Mouse (Mus musculus): ENCODE data around the gene Stx8. TPM values are rescaled to one million over a fixed set of nuclear protein-coding genes. Genes with fewer than 3 reads are reported as not detected.

Stx8 gene
- total RNA-seq, 2 experiments from 2014 or later: 33.4 to 35.0 TPM

DNA sequence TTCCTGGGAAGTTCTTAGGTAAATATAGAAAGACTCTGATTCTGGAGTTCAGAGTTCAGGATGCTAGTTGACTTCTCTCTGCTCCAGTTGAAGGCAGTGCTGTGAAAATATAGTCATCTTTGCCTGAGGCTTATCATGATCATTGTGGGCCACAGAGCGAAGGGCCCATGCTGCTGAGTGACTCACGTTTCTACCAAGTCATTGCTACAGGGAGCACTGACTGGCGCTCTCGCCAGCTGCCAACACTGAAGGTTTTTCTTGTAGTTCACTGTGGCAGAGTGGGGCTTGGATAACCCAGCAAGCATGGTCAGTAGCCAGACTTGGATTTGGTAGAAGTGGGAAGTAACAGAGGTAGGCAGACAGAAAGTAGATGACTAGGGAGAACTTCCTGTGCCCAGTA lies 85.3 kb downstream of the Stx8 start:
- no peak for TF ChIP-seq CTCF (conservative IDR thresholded peaks at IDR 0.05)
- Histone ChIP-seq H3K4me3 (no peak overlapping the region), H3K27ac (no peak overlapping the region)
- DNase-seq (ENCODE audit: low spot score in 2 of 2): no peak

DNA sequence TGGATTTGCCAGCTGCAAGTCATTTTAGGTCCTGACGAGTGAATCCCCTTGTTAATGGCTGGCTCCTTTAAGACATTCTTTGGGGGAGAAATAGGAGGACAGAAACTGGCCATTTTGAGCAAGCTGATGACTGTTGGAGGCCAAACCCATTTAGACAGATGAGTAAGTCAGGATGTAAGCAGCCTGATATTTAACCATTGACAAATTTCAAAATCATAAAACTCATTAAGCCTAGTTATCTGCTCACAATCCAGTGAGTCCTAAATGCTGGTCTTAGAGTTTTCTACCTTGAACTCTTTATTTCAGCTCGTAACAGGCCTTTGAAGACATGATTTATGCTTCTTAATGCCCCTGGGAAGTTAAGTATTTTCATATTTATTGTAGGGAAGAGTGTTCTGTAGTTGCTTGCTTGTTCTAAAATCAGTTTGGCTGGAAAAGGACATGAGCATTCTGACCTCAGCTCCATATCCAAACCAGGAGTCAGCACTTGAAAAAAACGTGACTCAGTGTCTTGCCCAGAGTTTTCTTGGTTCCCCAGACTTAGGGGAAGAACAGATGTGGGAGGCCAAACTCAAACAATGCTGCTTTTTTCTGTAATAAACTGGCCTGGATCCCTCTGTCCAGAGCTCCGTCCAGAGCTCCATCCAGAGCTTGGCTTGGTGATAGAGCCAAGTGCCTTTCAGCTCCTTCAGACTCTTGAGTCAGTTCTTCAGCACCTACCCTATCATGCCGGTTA lies 92.6 kb downstream of the Stx8 start:
- Histone ChIP-seq H3K4me3 (no peak overlapping the region), H3K27ac (no peak overlapping the region)
- no peak for TF ChIP-seq CTCF (conservative IDR thresholded peaks at IDR 0.05)
- no peak for DNase-seq (ENCODE audit: low spot score in 2 of 2)

DNA sequence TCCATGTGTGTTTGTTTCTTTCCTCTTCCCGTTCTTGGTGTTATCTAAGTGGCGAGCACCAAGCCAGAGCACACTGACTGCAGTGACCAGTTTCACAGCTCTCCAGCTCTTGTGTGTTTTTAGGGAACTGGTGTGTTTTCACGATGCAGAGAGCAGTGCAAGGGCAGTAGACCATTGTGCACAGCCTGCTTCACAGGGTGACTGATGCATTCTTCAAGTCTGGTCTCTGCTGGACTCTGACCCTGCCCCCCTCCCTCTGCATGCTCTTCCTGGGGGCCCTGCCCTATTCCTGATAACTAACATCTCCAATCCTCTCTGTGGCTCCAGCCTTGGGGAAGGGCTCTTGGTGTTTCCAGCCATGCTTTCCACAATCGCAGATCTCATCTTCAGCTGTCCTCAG lies 94.7 kb downstream of the Stx8 start:
- Histone ChIP-seq H3K4me3 (no peak overlapping the region), H3K27ac (no peak overlapping the region)
- no peak for TF ChIP-seq CTCF (conservative IDR thresholded peaks at IDR 0.05)
- no peak for DNase-seq (ENCODE audit: low spot score in 2 of 2)

DNA sequence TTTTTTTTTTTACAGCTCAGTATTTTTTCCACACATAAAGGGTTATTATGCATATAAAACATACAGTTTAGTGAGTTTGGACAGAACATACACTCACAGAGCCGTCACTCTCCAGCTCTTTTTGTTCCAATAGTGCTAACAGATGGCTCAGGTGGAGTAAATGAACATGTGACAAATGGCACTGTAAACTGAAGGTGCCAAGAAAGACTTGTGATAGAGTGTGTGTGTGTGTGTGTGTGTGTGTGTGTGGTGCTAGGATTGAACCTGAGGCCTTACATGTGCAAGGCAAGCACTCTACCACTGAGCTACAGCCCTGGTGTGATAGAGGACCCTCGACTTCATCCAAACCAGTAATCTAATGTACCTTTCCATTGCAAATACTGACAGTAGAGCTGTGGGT lies 96.1 kb downstream of the Stx8 start:
- no peak overlapping the region for H3K4me3 ChIP-seq
- H3K27ac ChIP-seq: no peak overlapping the region
- TF ChIP-seq CTCF (conservative IDR thresholded peaks at IDR 0.05): no peak
- DNase-seq (ENCODE audit: low spot score in 2 of 2): no peak

DNA sequence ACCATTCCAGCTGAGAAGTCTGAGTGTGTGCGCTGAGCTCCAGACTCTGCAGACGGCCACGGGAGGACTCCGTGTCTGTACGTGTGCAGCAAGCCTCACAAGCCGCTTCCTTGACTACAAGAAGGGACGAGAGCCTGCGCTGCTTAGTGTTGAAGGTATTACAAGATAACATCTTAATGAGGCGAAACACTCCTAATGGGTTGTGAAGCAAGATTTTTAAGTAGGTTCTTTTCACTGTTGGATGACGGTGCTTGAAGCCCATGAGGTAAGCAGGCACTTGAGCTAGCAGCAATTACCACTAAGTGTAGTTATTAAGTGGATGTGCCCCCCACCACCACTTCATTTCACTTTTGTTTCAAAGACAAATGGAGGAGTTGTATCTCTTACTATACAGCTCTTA lies 101.8 kb downstream of the Stx8 start:
- no peak for DNase-seq (ENCODE audit: low spot score in 2 of 2)
- Histone ChIP-seq H3K27ac (no peak overlapping the region), H3K4me3 (no peak overlapping the region)
- TF ChIP-seq CTCF (conservative IDR thresholded peaks at IDR 0.05): no peak

DNA sequence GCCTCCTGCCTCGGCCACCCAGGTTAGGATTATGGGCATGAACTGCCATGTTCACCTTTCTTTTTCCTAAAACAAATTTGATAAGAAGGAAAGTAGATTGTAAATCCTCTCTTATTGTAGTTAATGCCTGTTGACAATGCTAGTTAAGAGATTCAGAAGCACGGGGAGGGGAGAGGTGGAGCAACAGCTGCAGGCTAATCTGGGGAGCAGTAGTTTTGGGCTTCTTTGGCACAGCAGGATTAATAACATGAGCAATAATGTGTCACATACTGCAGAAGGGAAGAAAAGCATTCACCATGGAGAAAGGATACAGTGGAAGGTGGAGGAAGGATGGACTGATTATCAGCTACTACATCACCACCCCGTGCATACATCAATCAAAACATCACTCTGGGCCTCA lies 104.1 kb downstream of the Stx8 start:
- no peak for TF ChIP-seq CTCF (conservative IDR thresholded peaks at IDR 0.05)
- DNase-seq (ENCODE audit: low spot score in 2 of 2): no peak
- Histone ChIP-seq H3K27ac (no peak overlapping the region), H3K4me3 (no peak overlapping the region)

DNA sequence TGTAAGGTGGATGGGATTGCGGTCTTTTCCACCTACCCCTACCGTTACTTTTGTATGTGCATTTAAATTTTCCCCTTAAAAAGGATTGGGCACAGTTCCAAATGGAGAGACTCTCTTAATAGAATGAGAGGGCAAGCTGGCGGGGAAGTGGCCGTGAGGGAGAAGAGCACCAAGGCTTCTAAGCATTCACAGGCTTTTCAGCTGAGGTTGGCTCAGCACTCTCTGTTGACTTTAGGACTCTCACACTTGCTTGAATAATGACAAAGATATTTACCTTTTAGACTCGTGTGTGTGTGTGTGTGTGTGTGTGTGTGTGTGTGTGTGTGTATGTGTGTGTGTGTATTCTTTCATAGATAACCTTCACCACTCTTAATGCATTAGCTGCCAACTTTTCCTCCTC lies 105.8 kb downstream of the Stx8 start:
- TF ChIP-seq CTCF (conservative IDR thresholded peaks at IDR 0.05): no peak

DNA sequence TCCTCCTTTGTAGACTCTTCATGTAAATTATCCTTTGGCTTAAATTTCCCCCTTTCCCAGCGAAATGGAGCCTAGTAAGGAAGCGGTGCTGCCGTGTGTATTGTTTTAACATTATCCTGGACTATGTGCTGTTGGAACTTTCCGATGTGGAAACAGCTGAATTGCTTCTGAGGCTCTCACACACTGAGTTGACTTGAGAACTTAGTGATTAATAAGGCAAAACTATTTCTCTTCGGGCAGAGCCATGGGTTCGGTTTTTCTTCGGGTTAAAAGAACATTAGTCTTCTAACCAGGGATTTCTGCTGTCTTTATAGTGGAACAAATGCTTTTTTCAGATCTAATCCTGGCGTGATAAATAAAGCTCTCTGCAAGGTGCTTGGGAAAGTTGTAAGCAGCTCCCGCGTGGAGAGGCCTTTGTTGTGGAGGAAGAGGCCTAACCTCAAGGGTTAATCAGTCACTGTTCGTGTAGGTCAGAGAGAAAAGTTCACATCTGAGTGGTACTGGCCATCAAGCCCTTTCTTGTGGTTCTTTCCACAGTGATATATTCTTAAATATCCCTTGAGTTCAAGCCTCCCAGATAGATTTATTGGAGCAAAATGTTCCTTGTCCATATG lies 106.7 kb downstream of the Stx8 start:
- Histone ChIP-seq H3K4me3 (no peak overlapping the region), H3K27ac (no peak overlapping the region)
- no peak for TF ChIP-seq CTCF (conservative IDR thresholded peaks at IDR 0.05)
- no peak for DNase-seq (ENCODE audit: low spot score in 2 of 2)

More for the DNA sequence above, 105.8 kb downstream of the Stx8 start:
- no peak overlapping the region for H3K27ac ChIP-seq
- DNase-seq (ENCODE audit: low spot score in 2 of 2): no peak
- no peak overlapping the region for H3K4me3 ChIP-seq

DNA sequence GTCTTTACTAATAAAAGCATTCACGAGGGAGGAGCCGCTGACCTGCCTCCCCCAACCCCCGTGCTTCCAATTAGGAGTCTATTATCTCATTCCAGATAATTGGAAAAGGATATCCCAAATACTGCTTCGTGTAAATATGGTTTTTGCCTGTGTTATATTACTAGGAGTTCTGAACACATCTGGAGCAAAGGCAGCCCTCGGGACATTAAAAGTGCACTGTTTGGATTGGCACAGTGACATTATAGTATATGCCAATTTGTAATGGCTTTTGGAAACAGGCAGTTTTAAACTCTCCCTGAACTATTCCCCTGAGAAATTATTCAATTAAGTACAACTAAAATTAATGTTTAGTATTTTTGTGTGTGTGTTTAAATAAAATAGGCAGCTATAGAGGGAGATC lies 108.7 kb downstream of the Stx8 start:
- no peak overlapping the region for H3K4me3 ChIP-seq
- no peak for TF ChIP-seq CTCF (conservative IDR thresholded peaks at IDR 0.05)
- no peak overlapping the region for H3K27ac ChIP-seq
- DNase-seq (ENCODE audit: low spot score in 2 of 2): no peak

DNA sequence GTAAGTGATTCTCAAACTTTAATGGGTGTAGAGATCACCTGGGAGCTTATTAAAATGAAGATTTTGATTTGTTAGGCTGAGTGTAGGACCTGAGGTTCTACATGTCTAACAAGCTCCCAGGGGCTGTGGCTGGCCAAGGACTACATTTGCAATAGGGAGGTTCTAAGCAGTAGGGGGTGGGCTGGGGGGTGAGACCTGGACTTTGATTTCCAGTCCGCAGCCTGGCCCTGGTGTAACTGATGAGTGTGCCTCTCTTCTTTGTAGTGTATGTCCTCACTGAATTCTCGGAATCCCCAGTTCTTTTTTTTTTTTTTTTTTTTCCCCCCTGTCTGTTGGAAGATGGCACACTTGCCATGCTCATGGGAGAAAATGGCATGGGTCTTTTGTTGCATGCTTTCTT lies 109.3 kb downstream of the Stx8 start:
- no peak overlapping the region for H3K27ac ChIP-seq
- DNase-seq (ENCODE audit: low spot score in 2 of 2): no peak
- no peak overlapping the region for H3K4me3 ChIP-seq
- no peak for TF ChIP-seq CTCF (conservative IDR thresholded peaks at IDR 0.05)

DNA sequence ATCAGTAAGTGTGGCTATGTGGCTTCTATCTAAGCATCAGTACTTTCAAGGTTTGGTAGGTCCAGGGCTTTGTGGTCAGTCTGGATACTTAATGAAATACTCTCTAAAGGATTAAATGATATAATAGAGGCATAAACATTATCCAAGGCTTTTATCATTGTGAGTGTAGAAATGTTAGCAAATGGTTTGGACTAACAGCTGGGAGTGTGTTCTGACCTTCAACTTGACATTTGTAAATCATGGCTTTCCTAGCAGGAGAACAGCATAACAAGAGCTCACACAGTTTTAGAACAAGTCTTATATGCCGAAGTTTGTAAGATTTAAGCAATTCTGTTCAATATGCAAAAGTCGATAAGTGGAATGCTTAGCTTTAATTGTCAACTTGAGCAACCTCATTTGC lies 113.8 kb downstream of the Stx8 start:
- no peak for DNase-seq (ENCODE audit: low spot score in 2 of 2)
- no peak for TF ChIP-seq CTCF (conservative IDR thresholded peaks at IDR 0.05)
- no peak overlapping the region for H3K27ac ChIP-seq
- no peak overlapping the region for H3K4me3 ChIP-seq

DNA sequence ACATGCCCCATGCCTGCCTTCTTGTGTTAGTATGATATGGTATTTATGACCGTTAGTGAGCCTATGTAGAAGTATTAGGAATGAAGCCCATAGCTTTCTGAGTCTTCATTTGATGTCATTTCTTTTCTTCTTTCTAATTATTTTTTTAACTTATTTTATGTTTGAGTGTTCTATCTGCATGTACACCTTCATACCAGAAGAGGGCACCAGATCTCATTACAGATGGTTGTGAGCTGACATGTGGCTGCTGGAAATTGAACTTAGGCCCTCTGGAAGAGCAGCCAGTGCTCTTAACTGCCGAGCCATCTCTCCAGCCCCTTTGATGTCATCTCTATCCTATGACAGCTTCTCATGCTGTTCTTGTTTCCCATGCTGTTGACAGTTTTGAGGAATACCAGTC lies 115.0 kb downstream of the Stx8 start:
- Histone ChIP-seq H3K27ac (no peak overlapping the region), H3K4me3 (no peak overlapping the region)
- DNase-seq (ENCODE audit: low spot score in 2 of 2): no peak
- TF ChIP-seq CTCF (conservative IDR thresholded peaks at IDR 0.05): peak; percentile 48; the same call in 1 of the 2 replicates

DNA sequence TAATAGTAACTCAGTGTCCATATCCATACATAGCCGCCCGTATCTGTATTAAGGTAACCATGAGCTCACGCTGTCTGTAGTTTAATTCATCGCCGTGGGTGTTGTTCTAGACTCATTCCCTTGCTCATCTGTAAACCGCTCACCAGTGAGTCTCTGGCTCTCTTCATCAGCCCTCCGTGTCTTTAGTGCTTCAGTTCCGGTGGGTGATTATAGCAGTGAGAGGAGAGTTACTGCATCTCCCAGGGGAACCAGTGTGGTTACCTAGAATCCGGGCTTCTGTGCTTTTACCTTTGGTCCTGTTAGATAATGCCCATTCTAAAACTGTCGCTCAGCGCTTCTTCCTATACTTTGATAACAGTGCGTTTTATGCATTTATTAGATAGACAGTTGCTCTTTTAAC lies 116.8 kb downstream of the Stx8 start:
- DNase-seq (ENCODE audit: low spot score in 2 of 2): no peak
- no peak overlapping the region for H3K4me3 ChIP-seq
- no peak overlapping the region for H3K27ac ChIP-seq
- no peak for TF ChIP-seq CTCF (conservative IDR thresholded peaks at IDR 0.05)

DNA sequence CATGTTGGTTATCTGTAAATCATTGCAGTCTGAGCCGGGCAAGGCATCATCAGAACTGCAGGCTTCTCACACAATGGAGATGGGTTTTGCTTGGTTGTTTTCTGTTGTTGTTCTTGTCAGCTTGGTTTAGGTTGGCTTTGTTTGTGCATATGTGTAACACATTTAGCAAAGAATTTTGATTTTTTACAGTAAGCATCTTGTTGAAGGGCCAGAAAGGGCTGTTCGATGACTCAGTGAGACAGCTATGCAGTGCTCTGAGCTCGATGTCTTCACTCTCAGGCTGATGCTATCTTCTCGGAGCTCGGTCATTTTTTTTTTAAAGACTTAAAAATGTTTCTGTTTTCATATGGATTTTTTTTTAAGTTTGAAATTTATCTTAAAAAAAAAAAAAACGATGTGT lies 117.6 kb downstream of the Stx8 start:
- Histone ChIP-seq H3K27ac (no peak overlapping the region), H3K4me3 (no peak overlapping the region)
- DNase-seq (ENCODE audit: low spot score in 2 of 2): no peak
- TF ChIP-seq CTCF (conservative IDR thresholded peaks at IDR 0.05): no peak
